Mouse (Mus musculus) G1E (cell line): ENCODE measurements at regions not wholly inside any gene's neighbourhood (a gene's known extent, or its start where the extent isn't known, plus 50 kb on each side); places are given as distances from the start of the nearest gene placed in this dataset.

Source experiments
- CTCF ChIP-seq: IDR thresholded peaks from 2 replicates; pipeline ENCODE4 v1.5.1; 2012; ENCODE audit warnings: low read depth, low read length, inconsistent platforms, mixed read lengths
- GATA1 ChIP-seq: IDR thresholded peaks from 2 replicates; pipeline ENCODE4 v1.6.1; 2012; ENCODE audit warnings: borderline replicate concordance, low read length, inconsistent platforms, mixed read lengths

DNA sequence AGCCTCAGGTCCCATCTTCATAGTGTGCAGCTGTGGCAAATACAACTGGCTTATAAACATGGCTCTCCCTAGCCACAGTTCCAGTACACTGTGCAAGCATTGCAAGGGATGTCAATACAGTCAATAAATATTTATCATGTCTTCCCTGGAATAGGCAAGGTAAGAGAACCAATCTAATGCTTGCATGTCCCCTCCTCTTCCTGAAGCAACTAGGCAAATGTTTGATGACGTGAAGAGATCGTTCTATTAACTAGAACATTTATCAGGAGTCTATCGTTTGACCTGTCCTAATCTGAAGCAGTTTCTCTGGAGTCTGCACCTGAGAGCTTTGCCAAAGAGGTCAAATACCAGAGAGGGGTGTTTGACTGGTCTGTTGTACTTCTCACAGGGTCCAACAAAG lies 72.4 kb upstream of the Klf9 start:
- TF ChIP-seq CTCF (no peak), GATA1 (no peak)
